In genomic region chr7:129906131-129906530, GRCm38 (mm10) we compare ENCODE assay signal across 15 mouse cellular contexts.
"Had no signal": no experiment of that assay in that cellular context is flagged by ENCODE, and none has a peak within 500 bp of the region (broad histone marks: within the 10 kb centered on the region; RNA-seq: fewer than 3 reads in every experiment).

No protein-coding gene starts in this region.

- H3K27ac ChIP-seq: neural tube, embryonic 12.5 days; neural tube, embryonic 13.5 days; neural tube, embryonic 15.5 days; stomach, embryonic 15.5 days had no signal

- H3K4me3 ChIP-seq: neural tube, embryonic 12.5 days; neural tube, embryonic 13.5 days; neural tube, embryonic 15.5 days; stomach, embryonic 15.5 days had no signal

- H3K36me3 ChIP-seq: neural tube, embryonic 12.5 days; neural tube, embryonic 13.5 days; neural tube, embryonic 15.5 days; stomach, embryonic 15.5 days had no signal

- H3K9me3 ChIP-seq: neural tube, embryonic 12.5 days; neural tube, embryonic 13.5 days; neural tube, embryonic 15.5 days; stomach, embryonic 15.5 days had no signal

- H3K4me1 ChIP-seq: neural tube, embryonic 12.5 days; neural tube, embryonic 13.5 days; neural tube, embryonic 15.5 days; stomach, embryonic 15.5 days had no signal

- H3K9ac ChIP-seq: neural tube, embryonic 12.5 days; neural tube, embryonic 13.5 days; neural tube, embryonic 15.5 days; stomach, embryonic 15.5 days had no signal

- H3K27me3 ChIP-seq: neural tube, embryonic 12.5 days; neural tube, embryonic 13.5 days; neural tube, embryonic 15.5 days; stomach, embryonic 15.5 days had no signal

- H3K4me2 ChIP-seq: neural tube, embryonic 12.5 days; neural tube, embryonic 13.5 days; neural tube, embryonic 15.5 days; stomach, embryonic 15.5 days had no signal

- DNase-seq: right cerebral cortex, adult 18-20 months; right cerebral cortex, postnatal 14 days; right cerebral cortex, postnatal 25 days; right cerebral cortex, postnatal 4 days; spleen, adult 18-20 months; thymus, adult 18-20 months; thymus, adult 2 months; thymus, postnatal 14 days; thymus, postnatal 25 days; thymus, postnatal 36 days; thymus, postnatal 4 days had no signal
